Mouse (Mus musculus) spleen, adult 2 months (tissue): ENCODE measurements around the gene Hemk1. TPM values are rescaled to one million over a fixed set of nuclear protein-coding genes. Genes with fewer than 3 reads are reported as not detected.
A peak's percentile ranks its signal among the peaks of the same experiment; 100 is the strongest.

ENCODE experiments used
- DNase-seq, 2 experiments: peaks; one replicate each; pipeline versions ENCODE4 v3.0.0 to v3.0.0-alpha.2; 2012 to 2021; ENCODE audit warnings: low spot score in 2 of 2, low read depth in 1 of 2
- H3K27ac ChIP-seq: fragments of 200-500 bp; 2 replicates; pipeline ENCODE4 v1.5.1; 2012; ENCODE audit warnings: low read length, inconsistent platforms; ENCODE audit not compliant: insufficient read depth
- H3K27me3 ChIP-seq: fragments of 200-500 bp; 2 replicates; pipeline ENCODE4 v1.6.1; 2012; ENCODE audit warnings: mild to moderate bottlenecking, moderate library complexity, low read length, inconsistent platforms; ENCODE audit not compliant: control insufficient read depth, insufficient read depth
- H3K36me3 ChIP-seq: fragments of 200-500 bp; 2 replicates; pipeline ENCODE4 v1.6.1; 2012; ENCODE audit warnings: mild to moderate bottlenecking, low read length, inconsistent platforms; ENCODE audit not compliant: control insufficient read depth, insufficient read depth
- H3K4me1 ChIP-seq: fragments of 200-500 bp; 2 replicates; pipeline ENCODE4 v1.6.1; 2011; ENCODE audit warnings: inconsistent platforms; ENCODE audit not compliant: control insufficient read depth, insufficient read depth, insufficient read length
- H3K4me3 ChIP-seq: fragments of 200-500 bp; 2 replicates; pipeline ENCODE4 v1.5.1; 2011; ENCODE audit warnings: mild to moderate bottlenecking, inconsistent platforms; ENCODE audit not compliant: insufficient read depth, insufficient read length; ENCODE audit errors: extremely low read depth
- CTCF ChIP-seq: fragments of 200-500 bp; IDR thresholded peaks from 2 replicates; pipeline ENCODE4 v1.5.1; 2011; ENCODE audit warnings: mild to moderate bottlenecking, inconsistent platforms; ENCODE audit not compliant: insufficient read depth, insufficient read length, insufficient replicate concordance; ENCODE audit errors: extremely low read depth
- POLR2A ChIP-seq: fragments of 200-500 bp; IDR thresholded peaks from 2 replicates; pipeline ENCODE4 v1.6.1; 2011; ENCODE audit warnings: low read depth, low read length, inconsistent platforms
- WGBS: fragments of 180-500 bp; shearing (Covaris S2); methylation state at CpG from one replicate; pipeline ENCODE4 v1.1.7; 2018; 5-methylcytosine and 5-hydroxymethylcytosine counted together
- polyA plus RNA-seq: library from polyadenylated mRNA; depleted of rRNA; stranded (reverse); fragments of >200 nt; gene quantifications from 2 replicates; pipeline ENCODE4 v1.2.3, GENCODE M21; 2012

The Hemk1 gene
- polyA plus RNA-seq, 1 experiment: 12.2 TPM

- Histone ChIP-seq H3K27me3 (no peaks in the 10 kb centered on the region), H3K4me3 (peak overlapping the region; percentile 78), H3K36me3 (no peaks in the 10 kb centered on the region), H3K27ac (peak overlapping the region; percentile 36), H3K4me1 (0 out of 2 replicates have a peak, but pooled peaks cover 3% of the 10 kb centered on the region)
- 4% methylated on average over 16 of the region's 16 CpGs for WGBS
- TF ChIP-seq CTCF (no peak), POLR2A (no peak)
- DNase-seq: no peak
Measured at GRCm38 (mm10) chr9:107297059-107297458, 41.1 kb downstream of the Hemk1 start.

DNA sequence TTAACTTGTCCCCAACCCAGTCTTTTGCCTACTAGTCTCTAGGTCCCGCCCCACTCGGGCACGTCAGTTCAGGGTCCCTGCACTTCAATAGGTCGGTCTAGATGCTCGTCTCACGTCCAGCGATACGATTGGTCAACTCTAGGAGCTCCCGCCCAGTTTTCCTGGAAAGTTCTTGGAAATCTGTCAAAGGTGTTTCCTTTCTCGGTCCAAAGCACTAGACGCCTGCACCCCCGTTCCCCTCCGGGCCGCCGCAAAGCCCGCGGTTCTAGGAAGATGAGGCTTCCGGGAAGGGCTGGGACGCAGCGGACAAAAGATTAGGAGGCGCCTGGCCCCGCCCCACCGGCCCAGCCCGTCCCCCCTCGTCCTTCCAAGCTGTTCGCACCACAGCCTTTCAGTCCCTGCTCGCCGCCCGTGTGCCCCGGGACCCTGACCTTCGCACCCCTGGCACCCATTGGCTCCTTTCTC is 41.6 kb downstream of the Hemk1 start:
- Histone ChIP-seq H3K4me3 (peak overlapping the region; percentile 78), H3K27ac (peak overlapping the region; percentile 36), H3K27me3 (no peaks in the 10 kb centered on the region), H3K36me3 (no peaks in the 10 kb centered on the region), H3K4me1 (0 out of 2 replicates have a peak, but pooled peaks cover 3% of the 10 kb centered on the region)
- peak; percentile 61 to 82 for DNase-seq
- WGBS: under 1% methylated on average over 31 of the region's 31 CpGs
- no peak for TF ChIP-seq POLR2A
- TF ChIP-seq CTCF: no peak

GRCm38 (mm10) chr9:107296041-107296440 is 42.1 kb downstream of the Hemk1 start:
- 2% methylated on average over 14 of the region's 14 CpGs for WGBS
- no peak for DNase-seq
- Histone ChIP-seq H3K4me1 (0 out of 2 replicates have a peak, but pooled peaks cover 3% of the 10 kb centered on the region), H3K27ac (peak overlapping the region; percentile 55), H3K27me3 (no peaks in the 10 kb centered on the region), H3K4me3 (peak overlapping the region; percentile 78; the same call in 1 of the 2 replicates), H3K36me3 (no peaks in the 10 kb centered on the region)
- TF ChIP-seq CTCF (no peak), POLR2A (no peak)

- Histone ChIP-seq H3K4me1 (0 out of 2 replicates have a peak, but pooled peaks cover 3% of the 10 kb centered on the region), H3K27me3 (no peaks in the 10 kb centered on the region), H3K27ac (peak within 1 kb of the TSS; percentile 55), H3K4me3 (peak within 1 kb of the TSS; percentile 78), H3K36me3 (no peaks in the 10 kb centered on the region)
- no peak for DNase-seq
- no peak for TF ChIP-seq CTCF
- no peak for TF ChIP-seq POLR2A
Measured at GRCm38 (mm10) chr9:107296016-107296040, 42.3 kb downstream of the Hemk1 start, which contains the start of gene Cish. TSS of gene Cish (plus strand) at chr9:107296026.

- H3K36me3 ChIP-seq: no peaks in the 10 kb centered on the region
- no peak for DNase-seq
- 0 out of 2 replicates have a peak, but pooled peaks cover 3% of the 10 kb centered on the region for H3K4me1 ChIP-seq
- H3K27ac ChIP-seq: no peak overlapping the region
- H3K4me3 ChIP-seq: no peak overlapping the region
- no peak for TF ChIP-seq CTCF
- TF ChIP-seq POLR2A: no peak
- 46% methylated on average over 4 of the region's 4 CpGs for WGBS
- H3K27me3 ChIP-seq: no peaks in the 10 kb centered on the region
Measured at GRCm38 (mm10) chr9:107295616-107296015, 42.5 kb downstream of the Hemk1 start.

GRCm38 (mm10) chr9:107294249-107294648 is 43.9 kb downstream of the Hemk1 start:
- H3K27ac ChIP-seq: no peak overlapping the region
- H3K4me1 ChIP-seq: 0 out of 2 replicates have a peak, but pooled peaks cover 3% of the 10 kb centered on the region
- no peaks in the 10 kb centered on the region for H3K27me3 ChIP-seq
- no peak for TF ChIP-seq POLR2A
- peak; percentile 73; the same call in 1 of the 2 replicates for TF ChIP-seq CTCF
- DNase-seq: peak; percentile 36 to 81
- no peak overlapping the region for H3K4me3 ChIP-seq
- no peaks in the 10 kb centered on the region for H3K36me3 ChIP-seq
- 5% methylated on average over 6 of the region's 6 CpGs for WGBS

- TF ChIP-seq POLR2A: no peak
- TF ChIP-seq CTCF: peak; percentile 98
- H3K27ac ChIP-seq: no peak overlapping the region
- H3K4me3 ChIP-seq: no peak overlapping the region
- peaks cover under 1% of the 10 kb centered on the region; the same call in 1 of the 2 replicates for H3K4me1 ChIP-seq
- H3K27me3 ChIP-seq: no peaks in the 10 kb centered on the region
- peak; percentile 45 to 82 for DNase-seq
- peaks cover 2% of the 10 kb centered on the region; the same call in 1 of the 2 replicates for H3K36me3 ChIP-seq
- WGBS: 33% methylated on average over 10 of the region's 10 CpGs
Measured at GRCm38 (mm10) chr9:107290897-107291296, 47.3 kb downstream of the Hemk1 start.
